Mouse (Mus musculus): Measurements from ENCODE around the gene 1700001P01Rik.

DNA sequence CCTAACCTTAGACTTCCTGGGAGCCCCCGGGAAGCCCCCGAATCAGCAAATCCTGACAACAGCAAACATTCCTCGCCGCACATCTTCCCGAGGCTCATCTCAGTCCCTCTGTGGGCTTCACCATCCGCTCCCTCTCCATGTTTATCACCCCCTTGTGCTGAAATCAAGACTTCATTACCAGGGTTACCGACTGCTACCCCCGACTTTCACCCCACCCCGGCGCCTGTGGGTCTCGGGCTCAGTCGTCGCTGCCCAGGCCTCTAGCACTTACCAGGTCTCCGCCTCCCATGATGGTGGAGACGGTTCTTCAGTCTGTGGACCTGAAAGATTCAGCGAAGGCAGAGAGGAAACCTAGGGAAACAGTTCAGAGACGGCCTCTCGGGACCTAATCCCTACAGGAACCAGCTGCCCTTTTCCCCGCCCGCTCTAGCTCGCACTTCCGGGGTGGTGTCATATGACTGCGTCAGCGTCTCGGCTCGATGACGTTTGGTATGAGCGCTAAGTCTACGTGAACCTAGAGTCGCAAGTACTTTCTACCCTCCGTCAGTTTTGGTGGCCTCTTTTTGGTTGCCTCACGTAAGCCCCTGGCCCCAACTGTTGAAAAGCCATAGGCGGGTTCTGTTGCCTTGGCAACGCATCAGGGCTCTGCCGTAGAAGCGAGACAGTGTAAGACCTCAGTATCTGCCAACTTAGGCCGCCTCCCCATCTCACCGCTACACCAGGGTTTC is 9.4 kb downstream of the 1700001P01Rik start, which contains the start of gene Cwc25:
- TF ChIP-seq EP300 (IDR thresholded peaks at IDR 0.05; ENCODE audit: low read depth) (no peak), CTCF (IDR thresholded peaks at IDR 0.05; ENCODE audit: low read depth) (no peak)

Measured in heart, postnatal 0 days (tissue).